Mouse (Mus musculus): ENCODE results near the gene Gzmm.
A peak's percentile ranks its signal among the peaks of the same experiment; 100 is the strongest.

The Gzmm gene

DNA sequence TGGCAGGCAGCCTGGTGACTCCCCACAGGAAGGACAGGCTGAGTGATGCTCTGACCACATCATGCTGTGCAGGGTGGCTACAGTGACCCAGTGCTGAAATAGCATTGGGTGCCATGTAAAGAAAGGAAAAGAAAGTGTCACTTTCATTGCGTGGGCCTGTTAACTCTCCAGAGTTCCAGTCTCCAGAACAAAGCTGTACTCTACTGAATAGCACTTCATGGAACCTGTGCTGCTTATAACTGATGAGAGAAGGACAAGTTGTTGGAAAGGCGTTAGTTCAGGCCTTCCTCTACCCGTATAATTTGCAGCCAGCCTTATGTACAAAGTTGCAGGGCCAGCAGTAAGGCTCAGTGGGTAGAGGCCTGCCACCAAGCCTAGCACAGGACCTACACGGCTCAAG is at the start of gene Gzmm:
Gene Gzmm (plus strand): TSS at position 301 of the 400 bp plus-strand sequence.
- no peak for DNase-seq (ENCODE audit: low spot score)

DNA sequence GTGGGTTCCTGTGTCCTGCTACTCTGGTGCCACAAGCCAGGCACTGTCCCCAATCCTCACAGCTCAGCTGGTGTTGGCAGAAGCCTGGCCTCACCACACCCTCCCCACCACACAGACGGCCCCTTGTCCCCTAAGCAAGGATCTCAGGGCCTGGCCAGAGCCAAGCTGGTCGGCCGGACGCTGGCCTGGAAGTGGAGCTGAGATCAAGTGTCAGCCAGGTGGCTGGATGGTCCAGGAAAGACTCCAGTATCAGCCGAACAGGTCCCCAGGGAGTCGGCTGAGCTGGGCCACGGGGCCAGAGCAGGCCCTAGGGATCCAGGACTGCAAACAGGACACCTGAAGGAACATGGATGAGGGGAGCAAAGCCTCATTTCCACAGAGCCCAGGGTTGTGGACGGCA is 43.1 kb upstream of the Gzmm start, which contains the start of gene Odf3l2:
Gene Odf3l2 (minus strand): TSS at position 28 of the 400 bp plus-strand sequence.
- no peak for DNase-seq (ENCODE audit: low spot score)

DNA sequence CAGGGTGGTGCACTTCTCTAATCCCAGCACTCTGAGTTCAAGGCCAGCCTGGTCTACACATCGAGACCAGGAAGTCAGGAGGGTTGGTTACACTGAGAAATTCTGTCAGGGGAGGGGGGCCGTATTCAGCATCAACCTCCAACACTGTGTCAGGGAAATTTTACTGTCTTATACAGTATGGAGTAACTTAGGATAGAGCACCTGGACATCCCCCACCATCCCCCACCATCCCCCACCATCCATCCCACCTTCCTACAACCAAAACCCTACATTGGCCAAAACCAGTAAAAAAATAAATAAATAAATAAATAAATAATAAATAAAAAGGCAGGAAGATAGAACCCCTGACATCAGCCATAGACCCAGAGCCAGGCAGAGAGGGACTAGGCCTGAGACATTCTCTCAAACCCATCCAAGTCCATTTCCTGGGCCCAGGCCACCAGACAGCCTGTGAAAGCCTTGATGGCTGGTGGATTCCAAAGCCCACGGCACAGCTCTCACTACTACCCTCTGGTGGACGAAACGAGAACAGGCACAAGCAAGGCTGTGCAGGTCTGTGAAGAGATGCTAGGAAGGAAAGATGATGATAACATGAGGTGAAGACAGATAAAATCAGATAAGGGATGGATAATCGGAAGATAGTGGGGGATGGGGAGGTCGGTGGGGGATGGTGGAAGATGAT is 39.6 kb upstream of the Gzmm start:
- peak; percentile 56 for DNase-seq (ENCODE audit: low spot score)

DNA sequence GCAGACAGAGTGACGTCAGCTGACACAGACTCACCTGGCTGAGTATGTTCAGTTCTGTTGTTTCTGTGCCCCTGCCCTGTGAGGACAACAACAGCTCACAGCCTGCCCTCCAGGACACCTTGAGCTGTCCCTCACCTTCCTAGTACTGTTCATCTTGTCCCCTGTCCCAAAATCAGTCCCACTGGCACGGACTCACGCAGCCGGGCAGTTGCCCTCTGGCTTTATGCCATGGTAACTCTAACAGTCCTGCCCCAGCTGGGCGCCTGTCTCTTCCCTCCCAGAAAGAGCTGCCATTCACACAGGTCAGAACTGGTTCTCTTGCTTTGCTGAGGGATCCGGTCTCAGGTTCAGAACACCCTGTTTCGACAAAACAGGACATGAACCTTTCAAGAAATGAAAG is 36.0 kb upstream of the Gzmm start:
- DNase-seq (ENCODE audit: low spot score) = no peak

DNA sequence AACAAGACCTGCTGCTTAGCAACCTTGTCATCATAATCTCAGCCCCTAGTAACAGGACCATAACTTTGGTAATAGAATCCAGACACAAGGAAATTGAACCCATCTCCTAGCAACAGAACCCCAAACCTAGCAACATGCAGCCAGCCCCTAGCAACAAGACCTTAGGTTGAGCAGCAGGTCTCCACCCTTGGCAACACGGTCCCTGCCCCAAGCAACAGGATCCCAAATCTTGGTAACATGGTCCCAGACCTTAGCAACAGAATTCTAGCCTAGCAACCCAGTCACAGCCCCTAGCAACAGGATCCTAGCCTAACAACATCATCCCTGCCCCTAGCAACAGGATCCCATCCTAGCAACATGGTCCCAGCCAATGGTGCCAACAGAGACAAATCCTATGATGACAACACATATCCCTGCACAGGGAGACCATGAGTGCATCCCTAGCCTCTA is 33.8 kb upstream of the Gzmm start:
- no peak for DNase-seq (ENCODE audit: low spot score)

DNA sequence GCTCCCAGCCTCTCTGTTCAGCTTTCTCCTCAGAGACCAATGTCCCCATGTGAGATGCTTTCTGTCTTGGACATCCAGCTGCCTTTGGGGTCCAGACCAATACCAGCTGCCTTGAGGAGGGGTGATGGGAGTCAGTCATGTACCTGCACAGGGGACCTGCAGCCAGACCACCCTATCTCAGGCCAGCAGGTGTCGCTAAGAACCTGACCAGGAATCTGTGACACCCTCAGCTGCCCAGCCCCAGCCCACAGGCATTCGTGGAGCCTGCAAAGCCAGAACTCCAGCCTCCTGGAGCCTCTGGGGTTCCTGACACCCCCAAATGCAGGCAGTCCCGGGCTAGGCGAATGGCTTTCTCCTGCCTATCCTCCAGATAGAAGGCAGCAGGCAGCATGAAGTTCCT is 30.0 kb upstream of the Gzmm start:
- no peak for DNase-seq (ENCODE audit: low spot score)

DNA sequence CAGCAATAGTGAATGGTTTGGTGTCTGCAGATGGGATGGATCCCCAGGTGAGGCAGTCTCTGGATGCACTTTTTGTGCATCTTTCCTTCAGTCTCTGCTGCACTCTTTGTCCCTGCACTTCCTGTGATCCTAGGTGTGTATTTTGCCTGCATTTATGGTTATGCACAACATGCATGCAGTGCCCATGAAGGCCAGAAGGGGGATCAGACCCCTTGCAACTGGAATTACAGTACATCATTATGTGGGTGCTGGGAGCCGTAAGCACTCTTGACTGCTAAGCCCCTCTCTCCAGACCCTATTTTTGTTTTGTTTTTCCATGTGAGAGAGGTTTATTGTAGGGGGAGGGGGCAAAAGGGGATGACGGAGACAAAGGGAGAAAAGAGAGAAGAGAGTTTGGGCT is 28.5 kb upstream of the Gzmm start:
- no peak for DNase-seq (ENCODE audit: low spot score)

DNA sequence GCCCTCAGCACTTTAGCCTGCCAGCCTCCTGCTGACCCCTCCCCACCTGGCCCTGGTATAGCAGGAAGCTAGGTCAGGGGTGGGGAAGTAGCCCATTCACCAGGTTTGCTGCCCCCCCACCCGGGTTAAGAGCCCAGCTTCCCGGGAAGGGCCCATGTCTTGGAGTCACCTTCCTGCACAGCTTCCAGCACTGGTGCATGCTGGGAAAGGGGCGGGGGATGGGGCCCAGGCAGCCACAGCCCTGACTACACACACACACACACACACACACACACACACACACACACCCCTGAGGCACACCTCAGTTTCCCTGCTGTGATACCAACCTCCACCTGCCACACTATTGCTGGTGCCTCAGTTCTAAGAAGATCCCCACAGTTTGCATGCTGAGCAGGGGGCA is 27.0 kb upstream of the Gzmm start:
- no peak for DNase-seq (ENCODE audit: low spot score)

DNA sequence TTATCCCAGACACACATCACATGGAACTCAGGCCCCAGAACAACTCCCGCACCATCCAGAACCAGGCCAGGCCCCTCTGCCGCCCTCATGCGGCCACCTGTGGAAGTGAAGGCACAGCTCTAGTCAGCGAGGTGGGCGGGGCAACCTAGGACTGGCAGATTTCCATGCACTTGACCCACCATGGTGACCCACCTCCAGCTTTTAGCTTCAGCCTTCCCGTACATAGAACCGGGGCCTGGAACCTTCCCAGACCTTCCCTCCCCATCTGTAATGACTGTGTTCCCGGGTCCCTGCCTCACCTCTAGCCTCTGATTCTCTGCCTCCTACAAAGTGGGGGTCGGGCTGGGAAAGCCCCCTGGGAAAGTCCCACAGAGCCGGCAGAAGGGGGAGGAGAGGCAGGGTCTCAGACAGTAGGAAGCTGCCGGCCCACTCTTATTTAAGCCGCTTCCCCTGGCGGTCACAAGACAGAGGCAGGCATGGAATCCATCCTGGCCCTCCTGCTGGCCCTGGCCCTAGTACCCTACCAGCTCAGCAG is 24.6 kb upstream of the Gzmm start, which contains the start of gene Madcam1:
Gene Madcam1 (plus strand): TSS at position 429 of the 535 bp plus-strand sequence.
- peak; percentile 63 for DNase-seq (ENCODE audit: low spot score)

DNA sequence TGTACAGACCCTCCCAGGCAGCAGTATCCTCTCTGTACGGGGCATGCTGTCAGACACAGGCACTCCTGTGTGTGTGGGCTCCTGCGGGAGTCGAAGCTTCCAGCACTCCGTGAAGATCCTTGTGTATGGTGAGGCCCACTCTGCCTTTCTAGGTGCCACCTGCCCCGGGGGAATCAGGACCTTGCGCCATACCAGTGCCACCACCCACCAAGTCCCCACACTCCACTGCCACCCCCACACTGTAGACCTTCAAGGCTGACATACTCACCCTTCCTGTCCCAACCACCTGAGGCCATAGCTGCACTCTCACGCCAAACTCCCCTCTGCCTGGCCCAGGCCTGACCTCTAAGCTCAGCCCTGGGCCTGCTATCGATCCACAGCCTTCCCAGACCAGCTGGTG is 23.8 kb upstream of the Gzmm start:
- no peak for DNase-seq (ENCODE audit: low spot score)

DNA sequence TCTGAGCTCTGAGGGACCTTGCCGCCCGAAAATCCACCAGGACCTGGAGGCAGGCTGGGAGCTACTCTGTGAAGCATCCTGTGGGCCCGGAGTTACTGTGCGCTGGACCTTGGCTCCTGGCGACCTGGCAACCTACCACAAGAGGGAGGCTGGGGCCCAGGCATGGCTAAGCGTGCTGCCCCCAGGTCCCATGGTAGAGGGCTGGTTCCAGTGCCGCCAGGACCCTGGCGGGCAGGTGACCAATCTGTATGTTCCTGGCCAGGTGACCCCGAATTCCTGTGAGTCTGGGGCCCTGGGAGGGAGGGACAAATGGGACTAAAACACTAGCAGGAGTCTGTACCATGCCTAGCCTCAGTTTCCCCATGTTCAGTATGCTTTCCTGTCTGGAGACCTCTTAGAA is 22.3 kb upstream of the Gzmm start:
- no peak for DNase-seq (ENCODE audit: low spot score)

DNA sequence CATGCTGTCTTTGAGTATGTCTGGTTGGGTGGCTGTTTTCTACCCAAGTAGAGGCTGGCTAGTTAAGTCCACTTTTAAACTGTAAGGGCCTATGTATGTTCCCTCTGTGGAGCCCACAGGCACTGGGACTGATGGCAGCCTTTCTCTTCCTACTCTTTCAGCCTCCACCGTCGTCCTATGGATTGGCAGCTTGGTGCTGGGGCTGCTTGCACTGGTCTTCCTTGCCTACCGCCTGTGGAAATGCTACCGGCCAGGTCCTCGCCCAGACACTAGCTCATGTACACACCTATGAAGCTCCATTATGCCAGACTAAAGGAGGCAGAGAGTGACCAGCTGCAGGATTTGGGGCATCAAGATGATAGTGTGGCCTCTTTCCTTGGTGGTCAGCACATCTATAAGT is 20.7 kb upstream of the Gzmm start:
- no peak for DNase-seq (ENCODE audit: low spot score)

DNA sequence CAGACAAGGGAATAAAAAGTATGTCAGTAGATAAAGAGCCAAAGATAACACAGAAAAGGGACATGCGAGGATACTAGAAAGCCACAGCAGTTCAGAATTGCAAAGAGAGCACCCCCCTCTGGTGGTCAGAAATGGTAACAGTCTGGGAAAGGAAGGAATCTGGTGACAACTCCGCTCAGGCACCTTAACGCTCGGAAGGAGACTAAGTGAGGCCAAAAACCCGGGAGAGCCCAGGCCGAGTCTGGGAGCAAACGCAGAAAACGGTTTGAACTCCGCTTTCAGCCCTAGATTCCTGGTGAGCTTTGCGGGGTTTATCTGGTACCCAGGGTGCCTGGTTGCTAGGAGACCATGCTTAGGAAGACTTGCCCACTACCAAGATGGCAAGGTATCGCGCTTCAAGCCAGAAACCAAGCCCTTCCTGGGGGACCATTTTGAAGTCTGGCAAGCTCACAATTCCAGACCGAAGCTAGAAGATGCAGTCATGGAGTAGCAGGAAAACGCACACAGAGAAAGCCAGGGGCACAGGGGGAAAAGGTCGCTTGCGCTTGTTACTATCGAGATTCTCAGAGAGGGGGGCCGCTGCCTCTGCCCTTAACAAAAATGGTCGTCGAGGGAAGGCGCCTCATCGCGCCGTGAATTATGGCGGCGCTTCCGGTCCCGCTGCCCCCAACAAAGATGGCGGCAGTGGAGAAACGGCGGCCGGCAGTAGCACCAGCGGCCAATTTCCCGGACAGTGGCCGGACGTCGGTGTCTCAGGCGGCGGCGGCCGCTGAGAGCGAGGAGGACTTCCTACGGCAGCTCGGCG is 19.8 kb upstream of the Gzmm start, which contains the start of gene Tpgs1:
Gene Tpgs1 (plus strand): TSS at position 599 of the 805 bp plus-strand sequence.
- peak; percentile 89 for DNase-seq (ENCODE audit: low spot score)

DNA sequence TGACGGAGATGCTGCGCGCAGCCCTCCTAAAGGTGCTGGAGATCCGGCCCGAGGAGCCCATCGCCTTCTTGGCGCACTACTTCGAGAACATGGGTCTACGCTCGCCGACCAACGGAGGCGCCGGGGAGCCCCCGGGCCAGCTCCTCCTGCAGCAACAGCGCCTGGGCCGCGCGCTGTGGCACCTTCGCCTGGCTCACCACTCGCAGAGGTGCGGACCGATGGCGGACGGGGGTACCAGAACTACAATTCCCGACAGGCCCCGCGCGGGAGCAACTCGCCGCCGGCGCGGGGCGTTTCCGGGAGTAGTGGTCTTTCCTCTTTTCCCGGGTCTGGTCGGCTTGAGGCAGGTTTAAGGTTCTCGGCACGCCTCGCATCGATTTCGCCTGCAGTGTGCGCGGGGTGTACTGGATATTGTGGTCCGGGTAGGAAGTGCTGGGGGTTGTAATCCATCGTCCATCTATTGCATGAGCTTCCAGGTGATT is 19.2 kb upstream of the Gzmm start:
- peak; percentile 47 for DNase-seq (ENCODE audit: low spot score)

DNA sequence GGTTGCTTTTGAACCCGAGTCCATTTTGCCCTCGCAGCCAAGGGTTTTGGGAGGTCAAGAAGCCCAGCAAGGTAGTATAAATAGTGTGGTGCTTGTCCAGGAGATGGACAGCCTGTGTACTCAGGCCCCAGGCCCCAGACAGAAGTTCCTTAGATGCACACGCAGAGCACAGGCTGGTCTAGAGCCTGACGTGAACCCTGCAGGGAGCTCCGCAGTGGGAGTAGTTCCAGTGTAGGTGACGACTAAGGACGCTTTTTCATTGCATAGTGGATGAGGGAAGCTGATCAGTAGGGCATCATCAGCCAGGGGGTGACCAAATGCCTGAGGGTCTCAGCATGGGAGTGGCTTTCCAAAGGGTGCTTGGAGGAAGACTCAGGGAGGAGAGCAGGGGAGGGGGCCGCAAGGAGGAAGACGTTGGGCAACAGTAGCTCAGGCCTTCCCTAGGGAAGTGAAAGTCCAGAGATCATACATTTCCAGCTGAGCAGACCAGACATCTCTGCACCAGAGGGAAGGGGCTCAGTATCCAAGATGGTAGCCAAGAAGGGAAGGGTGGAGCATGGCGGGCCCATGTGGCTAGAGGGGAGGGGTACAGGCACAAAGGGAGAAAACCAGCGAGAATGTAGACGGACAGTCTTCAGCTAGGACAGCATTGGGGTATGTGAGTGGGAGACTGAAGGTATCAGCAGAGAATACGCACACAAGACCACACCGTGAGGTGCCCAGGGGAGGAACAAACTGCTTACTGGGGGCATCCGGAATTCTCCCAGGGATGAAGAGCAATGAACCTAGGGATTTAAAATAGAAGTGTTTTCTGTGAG is 18.5 kb upstream of the Gzmm start:
- no peak for DNase-seq (ENCODE audit: low spot score)

DNA sequence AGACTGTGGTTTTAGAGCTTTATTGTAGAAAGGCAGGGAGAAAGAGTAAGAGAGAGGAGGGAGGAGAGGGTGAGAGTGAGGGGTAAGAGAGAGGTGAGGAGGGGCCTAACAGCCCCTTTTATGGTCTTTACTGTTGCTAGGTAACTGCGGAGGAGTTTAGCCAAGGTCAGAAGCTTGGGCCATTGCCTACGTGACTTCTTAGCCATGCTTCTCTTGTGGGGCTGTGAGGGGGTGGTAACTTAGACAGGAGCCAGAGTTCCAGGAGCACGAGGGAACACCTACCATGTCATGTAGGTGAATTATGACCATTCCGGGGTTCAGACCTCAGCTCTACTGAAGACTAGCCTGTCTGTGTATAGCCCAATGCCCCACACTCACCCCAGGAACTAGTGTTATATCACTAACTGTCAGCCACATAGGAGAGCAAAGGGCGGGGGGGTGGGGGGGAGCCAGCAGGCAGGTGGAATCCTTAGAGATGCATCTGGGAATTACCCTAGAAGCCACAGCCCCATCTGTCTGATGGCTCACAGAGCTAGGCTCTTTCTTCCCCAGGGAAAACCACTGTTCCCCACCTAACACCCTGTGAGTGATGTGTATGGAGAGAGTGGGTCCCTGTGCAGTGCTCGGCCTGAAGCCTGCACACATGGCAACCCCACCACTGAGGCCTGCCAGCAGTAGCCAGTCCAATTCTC is 17.3 kb upstream of the Gzmm start:
- no peak for DNase-seq (ENCODE audit: low spot score)

DNA sequence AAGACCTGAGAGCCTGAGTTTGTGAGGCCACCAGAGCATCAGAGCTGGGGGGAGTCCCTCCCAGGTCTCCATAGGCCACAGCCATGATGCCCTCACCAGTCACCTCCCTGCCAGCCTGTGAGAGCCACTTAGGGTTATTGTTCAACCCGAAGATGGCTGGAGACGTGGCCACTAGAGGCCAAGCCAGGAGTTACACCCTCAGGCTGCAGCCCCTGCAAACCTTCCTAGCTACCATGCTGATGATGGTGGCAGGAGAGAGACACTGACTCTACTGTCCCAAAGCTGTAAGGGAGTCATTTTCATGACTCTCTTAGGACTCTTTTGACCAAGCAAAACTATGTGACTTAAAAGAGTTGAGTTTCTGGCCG is 16.7 kb upstream of the Gzmm start:
- DNase-seq (ENCODE audit: low spot score) = no peak

DNA sequence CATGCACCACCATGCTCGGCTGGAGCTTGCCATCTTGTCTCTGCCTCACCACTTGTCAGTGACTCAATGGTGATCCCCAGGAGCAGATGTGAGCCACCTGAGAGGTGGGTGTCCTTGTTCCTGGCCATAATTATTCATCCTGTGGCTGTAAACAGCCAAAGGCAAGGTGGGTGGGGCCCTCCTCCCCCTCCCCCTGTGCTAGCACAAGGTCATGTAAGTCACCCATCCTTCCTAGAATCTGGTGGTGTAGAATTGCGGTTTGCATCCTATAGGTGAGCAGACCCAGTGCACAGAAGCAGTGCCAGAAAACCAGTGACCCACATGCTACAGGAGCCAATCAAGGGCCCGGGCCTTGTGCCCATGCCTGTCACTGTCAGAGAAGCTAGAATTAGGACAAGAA is 15.8 kb upstream of the Gzmm start:
- DNase-seq (ENCODE audit: low spot score) = no peak

DNA sequence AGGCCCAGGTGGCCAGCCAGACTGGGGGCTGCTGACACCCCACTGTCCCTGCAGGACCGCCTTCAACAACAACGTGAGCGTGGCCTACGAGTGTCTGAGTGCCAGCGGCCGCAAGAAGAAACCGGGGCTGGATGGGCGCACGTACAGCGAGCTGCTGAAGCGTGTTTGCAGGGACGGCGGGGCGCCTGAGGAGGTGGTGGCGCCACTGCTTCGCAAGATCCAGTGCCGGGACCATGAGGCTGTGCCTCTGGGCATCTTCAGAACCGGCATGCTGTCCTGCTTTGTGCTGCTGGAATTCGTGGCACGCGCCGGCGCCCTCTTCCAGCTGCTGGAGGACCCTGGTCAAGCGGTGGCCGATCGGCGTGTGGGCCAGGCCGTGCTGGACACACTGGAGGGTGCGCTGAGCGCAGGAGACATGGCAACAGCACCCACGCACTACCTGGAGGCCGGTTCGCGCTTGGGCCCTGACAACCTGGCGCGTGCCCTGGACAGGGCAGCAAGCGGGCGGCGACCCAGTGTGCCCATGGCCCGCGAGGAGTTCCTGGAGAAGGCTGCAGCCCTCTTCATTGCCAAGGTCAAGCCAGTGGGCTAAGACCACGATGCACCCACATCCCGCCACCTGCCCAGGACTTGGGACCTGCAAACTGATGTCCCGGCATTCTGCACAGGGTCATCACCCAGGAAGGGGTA is 13.3 kb upstream of the Gzmm start:
- DNase-seq (ENCODE audit: low spot score) = no peak

DNA sequence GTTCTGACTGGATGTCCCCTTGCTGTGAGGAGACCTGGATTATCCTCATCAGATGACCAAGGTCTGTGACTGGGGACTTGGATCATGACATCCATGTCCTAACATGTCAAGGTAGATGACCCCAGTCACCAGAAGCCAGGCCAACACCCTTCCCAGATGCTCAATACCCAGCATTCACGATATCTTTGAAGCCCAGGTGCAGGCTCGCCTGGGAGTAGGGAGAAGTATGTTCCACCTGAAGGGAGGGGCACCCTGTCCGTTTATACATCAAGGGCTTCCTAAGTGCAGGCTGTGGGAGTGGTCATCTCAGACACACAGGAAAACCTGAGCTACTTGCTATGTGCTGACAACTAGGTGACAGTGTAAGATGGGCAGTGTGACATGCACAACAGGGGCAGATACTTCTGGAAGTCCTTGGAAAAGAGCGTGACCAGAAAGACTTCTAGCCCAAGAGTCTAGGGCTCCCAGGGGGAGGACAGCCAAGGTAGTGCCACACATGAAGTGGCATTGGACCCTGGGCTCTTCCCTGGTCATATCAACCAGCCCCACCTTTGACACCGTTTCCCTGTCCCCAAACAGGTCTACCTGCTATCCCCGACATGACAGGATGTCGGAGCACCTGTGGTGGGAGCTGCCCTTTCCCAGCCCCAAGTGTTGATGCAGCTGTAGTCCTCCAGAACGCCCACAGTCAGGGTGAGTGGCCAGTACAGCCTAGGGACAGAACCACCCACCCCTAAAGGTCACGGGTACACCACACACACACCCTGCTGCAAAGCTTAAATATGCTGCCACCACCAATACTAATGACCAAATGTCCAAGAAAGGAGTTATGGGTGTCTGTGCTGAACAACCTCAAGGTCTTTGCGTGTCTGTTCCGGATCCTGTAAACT is 8.0 kb upstream of the Gzmm start:
- DNase-seq (ENCODE audit: low spot score) = no peak

All from c-Kit-positive CD71-positive TER-119-positive erythroid progenitor cells, embryonic 14.5 days (primary cell).